Mouse (Mus musculus): Measurements from ENCODE around the gene Gm10570.
A peak's percentile ranks its signal among the peaks of the same experiment; 100 is the strongest.

The Gm10570 gene

DNA sequence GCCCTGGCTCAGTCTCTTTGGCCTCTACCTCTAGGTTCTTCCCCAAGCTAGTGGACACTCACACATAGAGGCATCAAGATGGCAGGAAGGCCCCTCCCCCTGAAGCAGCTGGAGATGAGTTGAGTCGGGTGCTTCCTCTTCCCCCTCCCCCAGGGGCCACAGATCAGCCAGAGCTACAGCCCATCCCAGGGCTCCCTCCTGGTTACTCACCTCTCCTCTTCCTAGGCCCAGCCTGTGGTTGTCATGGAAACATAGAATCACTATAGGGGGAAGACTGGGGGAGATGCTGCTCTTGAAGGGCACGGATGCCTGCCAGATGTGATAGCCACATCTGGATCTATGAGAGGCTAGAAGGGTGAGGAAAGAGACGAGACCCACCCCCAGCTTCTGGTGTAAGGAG, 3.7 kb downstream of the Gm10570 start:
- no peak for DNase-seq

DNA sequence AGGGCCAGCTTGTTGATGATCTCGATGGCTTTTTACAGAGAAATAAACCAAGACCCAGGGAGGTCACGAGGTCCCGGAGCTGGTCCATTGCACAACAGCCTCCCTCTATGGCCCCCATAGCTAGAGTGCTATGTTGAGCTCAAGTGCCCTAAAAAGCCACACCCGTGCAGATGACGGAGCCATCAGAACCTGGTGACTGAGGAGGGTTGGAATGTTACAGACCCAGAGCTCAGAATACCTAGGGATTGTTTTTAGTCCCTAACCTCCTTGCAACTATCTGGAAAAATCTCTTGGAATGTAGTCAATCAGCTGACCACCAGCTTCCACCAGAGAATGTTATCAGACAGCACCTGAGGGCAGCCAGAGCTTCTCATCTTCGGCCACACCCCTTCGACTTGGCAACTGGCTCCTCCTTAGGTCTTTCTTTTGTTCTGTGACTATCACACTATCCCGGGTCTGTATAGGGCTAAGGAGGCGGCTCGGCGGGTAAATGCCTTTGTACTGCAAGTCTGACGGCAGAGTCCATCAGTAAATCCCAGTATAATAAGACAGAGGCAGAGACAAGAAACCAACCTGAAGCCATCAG, 6.1 kb downstream of the Gm10570 start:
- DNase-seq: no peak

DNA sequence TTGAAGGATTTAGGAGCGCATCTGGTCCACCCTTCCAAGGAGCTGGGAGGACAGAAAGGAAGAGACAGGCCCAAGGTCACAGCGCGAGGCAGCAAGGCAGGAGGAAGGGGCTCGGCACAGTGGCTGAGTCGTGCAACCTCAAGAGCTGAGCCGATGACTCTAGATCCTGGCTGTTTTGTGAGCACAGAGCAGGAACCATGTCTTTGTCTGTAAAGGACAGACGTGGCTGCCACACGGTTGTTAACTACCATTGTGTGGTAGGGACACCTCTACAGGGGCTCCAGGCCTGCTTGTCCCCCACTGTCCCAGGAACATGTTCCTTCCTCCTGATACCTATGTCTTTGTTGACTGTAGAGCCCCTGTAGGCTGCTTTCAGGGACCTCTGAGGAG, 8.8 kb downstream of the Gm10570 start:
- DNase-seq: no peak

DNA sequence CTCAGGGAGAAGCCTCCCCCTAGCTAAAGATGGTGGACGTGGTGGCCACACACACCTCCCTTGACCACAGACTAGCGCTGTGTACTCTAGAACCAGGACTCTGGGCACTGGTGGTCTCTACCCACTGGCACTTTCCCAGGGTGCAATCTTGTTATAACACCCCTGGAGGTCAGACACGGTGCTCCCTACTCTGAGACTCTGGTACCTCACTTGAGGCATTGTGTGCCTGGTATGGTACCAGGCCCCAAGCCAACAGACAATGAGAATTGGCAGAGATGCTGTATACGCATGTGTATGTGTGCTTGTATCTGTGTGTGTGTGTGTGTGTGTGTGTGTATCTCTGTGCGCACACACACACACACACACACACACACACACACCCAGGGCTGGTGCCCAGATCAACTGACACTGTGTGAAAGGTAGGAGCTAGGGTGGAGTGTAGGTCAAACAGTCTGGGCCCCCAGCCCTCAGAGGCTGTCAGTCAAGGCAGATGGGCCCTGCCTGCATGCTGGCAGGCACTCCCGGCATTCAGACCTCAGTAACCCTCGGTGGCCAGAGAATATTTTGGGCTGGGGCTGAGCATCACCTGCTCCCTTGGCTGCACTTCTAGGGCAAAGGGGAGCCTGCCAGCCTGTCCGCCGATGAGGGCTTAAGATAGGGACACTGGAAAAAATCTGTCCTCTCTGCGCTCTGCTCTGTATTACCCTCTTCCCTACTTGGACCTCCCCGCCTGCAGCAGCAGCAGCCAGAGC, 9.4 kb downstream of the Gm10570 start:
- no peak for DNase-seq

DNA sequence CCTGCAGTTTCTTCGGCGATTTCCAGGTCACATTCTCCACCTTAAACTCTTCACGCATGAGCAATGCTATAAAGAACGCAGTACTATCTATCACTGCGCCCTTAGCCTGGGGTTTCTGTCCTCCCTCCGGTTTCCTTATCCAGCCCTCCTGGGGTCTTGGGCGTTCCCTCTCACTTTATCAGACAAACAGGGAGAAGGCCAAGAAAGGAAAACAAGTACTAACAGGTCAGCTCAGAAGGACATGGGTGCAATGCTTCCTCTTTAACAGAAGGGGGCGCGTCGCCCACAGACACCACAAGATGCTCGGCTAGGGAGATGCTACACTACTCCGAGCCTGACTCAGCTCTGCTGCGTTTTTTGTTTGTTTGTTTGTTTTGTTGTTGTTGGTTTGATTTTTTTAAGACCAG, 11.3 kb downstream of the Gm10570 start:
- DNase-seq: no peak

DNA sequence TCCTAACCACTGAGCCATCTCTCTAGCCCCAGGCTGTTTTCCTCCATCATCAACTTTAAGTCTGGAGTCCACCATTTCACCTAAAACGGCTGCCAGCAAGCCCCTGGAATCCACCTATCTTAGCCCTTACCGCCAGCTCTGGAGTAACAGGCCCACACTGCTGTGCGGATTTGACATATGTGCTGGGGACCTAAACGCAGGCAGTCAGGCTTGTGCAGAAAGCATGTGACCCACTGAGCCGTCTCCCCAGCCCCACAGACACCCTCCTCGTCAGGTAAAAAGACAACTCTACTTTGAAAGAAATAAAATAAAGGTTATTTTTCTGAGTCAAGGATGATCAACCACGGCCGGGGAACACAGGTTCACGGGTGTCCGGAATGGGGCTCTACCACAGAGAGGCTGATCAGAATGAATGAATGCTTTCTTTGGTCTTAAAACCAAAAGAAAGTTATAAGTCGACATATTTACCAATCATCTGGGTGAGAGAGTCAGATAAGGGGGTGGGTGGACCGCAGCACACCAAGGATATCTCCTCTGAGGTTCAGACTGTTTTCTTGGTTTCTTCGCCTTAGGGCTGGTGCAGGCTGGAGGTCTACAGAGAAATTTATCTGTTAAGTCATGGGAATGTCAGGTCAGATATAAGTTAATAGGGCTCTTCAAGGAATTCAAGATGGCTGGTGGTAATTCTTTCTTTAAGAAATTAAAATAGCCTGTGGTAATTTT, 12.1 kb downstream of the Gm10570 start:
- no peak for DNase-seq

DNA sequence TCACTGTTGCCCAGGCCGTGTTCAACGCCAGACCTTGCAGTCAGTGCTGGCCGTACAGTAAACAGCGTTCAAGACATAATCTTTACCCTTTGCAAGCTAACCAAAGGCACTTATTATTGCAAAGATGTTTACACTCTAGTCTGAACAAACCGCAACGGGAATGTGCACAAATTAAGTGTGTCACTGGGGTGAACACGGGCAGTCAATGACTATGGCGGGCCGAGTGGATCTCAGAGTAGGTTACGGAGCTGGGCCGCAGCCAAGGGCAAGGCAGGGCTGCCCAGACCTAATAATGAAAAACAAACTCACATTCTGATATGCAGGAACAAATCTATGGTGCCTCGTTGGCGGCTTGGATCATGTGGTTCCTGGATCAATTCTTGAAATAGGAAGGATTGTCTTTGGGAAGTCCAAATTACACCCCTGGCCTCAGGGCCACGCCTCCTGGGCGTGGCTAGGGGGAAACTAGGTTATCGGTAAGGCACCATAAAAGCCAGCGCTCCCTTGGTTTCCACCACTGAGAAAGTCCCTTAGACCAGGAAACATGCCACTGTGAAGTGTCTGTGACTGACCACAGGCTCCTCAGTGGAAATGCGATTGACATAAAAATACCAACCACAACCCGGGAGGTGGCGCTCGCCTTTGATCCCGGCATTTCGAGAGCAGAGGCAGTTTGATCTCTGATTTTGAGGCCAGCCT, 13.3 kb downstream of the Gm10570 start:
- no peak for DNase-seq

DNA sequence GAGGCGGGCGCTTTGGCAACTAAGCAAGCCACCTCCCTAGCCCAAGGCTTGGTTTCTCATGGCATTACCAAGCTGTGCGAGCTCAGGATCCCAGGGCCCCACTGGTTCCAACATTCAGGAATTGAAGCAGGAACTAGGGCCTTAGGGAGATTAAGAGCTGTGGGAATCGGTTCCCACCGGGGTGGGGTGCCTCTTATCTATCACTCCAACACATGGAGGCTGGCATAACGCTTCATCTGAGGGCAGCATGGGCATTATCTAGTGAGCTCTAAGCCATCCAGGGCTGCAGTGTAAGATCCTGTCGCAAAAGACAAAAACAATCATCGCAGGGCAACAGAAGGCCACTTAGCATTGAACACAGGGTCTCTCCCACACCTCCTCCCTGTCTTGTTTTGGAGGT, 14.0 kb downstream of the Gm10570 start:
- DNase-seq: no peak

DNA sequence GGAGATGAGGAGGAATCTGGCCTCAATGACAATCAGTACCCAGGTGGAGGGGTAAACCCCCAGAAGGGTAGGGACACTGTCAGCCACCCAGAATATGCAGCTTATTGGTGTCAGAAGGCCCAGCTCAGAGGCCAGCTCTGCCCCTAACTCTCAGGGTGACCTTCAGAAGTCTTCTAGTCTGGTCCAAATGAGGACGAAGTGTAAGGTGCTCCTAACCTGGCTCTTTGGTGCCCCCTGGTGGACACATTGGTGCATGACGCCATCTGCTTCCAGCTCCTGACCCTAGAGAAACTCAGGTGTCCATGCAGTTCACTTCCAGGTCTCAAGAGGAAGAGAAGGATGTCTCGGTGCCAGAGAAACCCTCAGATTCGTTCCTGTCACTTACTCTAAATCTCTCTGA, 16.2 kb downstream of the Gm10570 start:
- DNase-seq: peak; percentile 87

DNA sequence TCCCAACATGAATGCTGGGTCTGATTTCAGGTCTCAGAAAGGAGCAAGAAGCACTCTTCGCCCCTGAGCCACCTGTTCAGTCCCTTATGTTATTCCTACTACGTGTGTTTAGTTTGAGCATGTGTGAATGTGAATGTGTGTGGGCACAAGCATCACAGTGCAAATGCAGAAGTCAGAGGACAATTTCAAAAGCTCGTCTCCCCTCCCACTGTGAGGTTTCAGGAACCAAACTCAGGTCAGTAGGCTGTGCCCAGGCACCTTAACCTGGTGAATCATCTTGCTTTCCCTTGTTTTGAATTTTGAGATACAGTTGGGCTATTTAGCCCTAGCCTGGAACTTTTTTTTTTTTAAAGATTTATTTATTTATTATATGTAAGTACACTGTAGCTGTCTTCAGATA, 18.6 kb downstream of the Gm10570 start:
- no peak for DNase-seq

DNA sequence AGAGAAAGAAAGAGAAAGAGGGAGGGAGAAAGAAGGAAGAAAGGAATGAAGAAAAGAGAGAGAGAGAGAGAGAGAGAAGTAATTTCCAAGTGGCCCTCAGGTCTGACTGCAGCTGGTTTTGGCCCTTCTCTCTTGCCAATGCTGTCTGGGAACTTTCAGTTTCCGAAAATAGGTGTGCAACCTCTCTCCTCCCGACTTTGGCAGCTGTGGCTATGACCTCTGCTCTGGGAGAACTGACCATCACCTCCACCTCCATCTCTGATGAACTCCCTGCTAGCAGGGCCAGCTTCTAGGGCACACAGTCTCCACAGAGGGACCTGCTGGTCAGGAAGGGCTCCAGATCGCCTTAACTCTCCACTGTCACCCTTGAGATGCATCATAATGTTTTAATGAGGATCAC, 21.9 kb downstream of the Gm10570 start:
- DNase-seq: no peak

DNA sequence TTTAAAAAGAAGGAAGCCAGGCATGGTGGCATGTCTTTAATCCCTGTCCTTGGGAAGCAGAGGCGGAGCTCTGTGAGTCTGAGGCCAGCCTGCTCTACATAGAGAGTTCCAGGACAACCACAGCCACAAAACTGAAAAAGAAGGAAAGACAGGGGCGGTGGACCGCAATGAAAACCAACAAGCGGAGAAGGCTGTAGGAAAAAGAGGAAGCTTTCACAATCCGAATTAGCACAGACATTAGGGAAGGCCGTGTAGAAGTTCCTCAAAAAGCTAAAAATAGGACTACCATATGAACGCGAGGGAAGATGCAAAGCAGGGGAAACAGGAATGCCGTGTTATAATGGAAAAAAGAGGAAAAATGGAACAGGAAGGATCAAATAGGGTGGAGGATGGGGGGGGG, 24.6 kb downstream of the Gm10570 start:
- DNase-seq: no peak

DNA sequence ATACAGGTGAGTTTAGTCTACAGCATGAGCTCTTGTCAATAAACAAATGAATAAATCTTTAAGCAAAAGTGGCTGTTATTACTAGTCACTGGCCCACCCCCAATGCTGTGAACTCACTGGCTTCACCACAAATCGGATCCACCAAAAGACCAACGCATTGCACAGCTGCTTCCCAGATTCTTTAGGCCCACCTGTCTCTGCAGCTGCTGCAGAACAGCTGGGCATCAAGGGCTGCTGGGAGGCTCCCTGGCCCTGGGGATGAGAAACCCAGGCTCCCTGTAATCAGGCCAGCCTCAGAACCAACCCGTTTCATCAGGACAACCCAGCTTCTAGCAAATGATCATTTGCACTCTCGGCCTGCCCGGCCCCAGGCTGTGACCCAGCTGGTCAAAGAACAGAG, 25.6 kb downstream of the Gm10570 start:
- no peak for DNase-seq

DNA sequence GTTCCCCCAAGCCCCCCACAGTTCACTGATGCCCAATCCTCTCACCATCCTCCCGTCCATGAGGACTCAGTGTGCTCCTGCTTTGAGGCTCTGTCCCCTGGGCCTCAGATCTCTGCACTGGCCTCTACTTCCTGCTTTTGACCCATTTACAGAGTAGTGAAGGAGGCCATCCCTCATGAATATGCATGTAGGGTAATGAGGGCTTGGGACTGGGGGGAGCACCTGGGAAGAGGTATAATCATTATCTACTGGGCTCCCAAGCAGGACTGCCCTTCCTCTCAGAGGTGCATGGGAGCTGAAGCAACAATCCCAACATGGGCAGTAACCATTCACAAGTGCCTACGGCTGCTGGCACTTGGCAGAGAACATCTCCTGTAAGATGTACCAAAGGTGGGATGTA, 29.4 kb downstream of the Gm10570 start, which contains the start of gene Serinc2:
Gene Serinc2 (minus strand): TSS at position 101 of the 400 bp plus-strand sequence.
- DNase-seq: no peak

DNA sequence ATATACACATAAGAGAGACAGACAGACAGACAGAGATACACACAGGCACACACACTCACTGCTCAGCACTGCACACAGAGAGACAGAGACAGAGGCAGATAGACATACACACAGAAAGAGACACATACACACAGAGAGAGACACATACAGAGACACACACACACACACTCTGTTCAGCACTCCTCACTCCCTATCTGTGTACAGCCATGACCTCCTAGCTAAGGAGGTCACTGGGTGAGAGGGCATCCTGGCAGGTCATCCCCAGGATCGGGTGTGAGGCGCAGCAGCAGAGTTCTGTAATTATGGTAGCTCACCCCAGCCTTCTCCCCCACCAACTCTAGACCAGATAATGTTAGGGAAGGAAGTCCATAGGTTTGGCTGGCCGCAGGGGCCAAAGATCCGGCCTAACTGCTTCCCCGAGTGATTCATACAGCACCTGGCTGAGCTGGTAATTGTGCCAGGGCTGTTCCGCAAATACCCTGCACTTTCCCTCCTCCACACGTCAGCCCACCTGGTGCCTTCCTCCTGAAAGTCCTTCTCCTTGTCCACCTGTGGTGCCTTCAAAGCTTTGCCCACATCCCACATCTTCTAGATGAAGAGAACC, 31.8 kb downstream of the Gm10570 start:
- DNase-seq: no peak

DNA sequence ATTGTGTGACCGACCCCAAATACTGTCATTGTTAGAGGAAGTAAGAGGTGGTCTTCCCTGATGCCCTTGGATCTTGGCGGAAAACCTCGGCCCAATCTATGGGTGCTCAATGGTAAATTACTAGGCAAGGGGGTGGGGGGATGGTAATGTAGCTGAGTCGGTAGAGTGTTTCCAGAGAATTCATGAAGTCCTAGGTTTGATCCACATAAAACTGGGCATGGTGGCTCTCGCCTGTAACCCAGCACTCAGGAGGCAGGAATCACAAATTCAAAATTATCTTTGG, 32.7 kb downstream of the Gm10570 start:
- DNase-seq: no peak

DNA sequence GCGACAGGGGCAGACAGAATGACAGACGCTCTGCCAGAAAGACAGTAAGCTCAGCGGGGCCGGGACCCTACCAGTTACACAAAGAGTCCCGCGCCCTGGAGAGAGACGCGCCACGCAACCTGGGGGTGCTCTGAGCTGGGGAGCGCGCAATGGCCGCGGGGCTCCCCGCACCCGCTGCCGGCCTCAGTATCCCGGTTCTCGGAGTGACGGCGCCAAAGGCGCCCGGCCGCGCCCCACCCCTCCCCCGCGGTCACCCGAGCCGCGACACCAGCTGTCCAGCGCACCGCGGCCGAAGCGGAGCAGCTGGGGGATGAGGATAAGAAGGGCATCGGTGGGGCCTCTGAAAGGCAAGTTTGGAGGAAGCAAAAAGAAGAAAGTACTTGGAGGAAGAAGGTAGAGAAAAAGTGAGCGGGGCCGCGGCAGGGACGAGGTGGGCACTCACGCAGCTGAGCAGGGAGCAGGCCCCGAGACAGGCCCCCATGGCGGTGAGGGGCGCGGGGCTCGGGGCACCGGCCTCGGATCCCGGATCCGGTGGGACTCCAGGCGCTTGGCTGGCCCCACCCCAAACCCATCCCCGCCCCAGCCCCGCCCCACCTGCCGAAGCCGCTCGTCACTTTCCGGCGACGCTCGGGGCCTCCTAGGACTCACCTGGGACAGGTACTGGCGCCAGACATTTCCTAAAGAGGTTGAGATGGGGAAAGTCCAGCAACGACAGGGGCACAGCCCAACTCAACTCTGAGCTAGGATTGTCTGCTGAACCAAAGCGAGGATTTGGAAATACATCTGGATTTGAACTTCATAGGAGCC, 33.3 kb downstream of the Gm10570 start:
- DNase-seq: peak; percentile 57

DNA sequence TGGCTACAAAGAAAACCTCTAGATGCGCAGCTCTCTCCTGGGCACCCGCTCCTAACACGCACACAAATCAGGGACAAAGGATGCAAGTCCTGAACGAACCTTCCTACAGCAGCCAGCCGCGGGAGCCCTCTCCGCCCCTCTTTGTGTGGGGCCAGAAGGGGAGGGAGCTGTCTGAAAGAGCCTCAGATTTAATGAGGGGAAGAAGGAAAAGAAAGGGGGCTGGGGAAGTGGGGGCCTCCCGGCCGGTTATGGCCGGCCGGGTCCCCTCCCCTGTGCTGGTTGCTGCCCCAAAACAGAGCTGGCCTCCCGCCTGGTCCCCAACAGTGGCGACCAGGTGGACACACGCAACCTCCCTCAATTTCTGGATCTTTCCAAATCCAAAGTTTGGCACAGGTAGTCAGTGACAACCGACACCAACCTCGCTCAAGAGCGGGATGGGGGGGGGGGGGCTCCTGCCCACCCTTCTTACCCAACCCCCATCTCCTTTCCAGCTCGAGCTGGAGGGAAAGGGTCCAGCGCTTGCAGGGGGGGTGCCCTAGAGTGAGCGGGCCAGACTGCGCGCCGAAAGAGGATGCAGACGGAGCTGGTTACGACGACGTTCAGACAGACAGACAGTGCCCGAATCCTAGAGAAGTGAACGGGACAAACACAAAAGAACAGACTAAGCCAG, 34.0 kb downstream of the Gm10570 start:
- DNase-seq: no peak

DNA sequence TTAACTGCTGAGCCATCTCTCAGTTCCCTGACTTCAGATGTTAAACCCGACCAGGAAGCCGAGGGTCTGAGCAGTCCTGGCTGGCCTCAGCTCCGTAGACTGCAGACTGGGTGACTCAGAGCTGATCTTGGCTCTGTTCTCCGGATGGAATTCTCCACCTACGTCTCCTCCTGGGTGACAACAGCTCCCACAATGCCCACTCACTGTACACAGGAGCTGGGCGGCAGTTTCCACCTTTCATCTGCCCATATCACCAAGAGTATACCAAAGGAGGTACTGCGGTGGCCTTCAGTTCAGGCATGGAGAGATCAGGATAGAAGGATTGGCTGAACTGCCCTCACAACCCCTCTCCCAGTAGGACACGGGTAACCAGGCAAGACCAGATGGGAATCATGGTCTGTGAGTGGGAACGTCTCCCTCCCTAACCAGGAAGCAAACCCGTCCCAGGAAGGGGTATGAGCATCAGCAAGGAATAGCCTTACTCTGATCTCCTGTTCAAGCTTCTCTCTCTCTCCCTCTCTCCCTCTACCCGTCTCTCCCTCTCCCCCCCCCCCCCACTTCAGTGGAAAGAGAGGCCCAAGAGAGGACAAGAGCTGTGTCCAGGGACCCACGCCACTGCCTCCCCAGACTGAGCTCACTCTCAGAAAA, 34.7 kb downstream of the Gm10570 start:
- no peak for DNase-seq

DNA sequence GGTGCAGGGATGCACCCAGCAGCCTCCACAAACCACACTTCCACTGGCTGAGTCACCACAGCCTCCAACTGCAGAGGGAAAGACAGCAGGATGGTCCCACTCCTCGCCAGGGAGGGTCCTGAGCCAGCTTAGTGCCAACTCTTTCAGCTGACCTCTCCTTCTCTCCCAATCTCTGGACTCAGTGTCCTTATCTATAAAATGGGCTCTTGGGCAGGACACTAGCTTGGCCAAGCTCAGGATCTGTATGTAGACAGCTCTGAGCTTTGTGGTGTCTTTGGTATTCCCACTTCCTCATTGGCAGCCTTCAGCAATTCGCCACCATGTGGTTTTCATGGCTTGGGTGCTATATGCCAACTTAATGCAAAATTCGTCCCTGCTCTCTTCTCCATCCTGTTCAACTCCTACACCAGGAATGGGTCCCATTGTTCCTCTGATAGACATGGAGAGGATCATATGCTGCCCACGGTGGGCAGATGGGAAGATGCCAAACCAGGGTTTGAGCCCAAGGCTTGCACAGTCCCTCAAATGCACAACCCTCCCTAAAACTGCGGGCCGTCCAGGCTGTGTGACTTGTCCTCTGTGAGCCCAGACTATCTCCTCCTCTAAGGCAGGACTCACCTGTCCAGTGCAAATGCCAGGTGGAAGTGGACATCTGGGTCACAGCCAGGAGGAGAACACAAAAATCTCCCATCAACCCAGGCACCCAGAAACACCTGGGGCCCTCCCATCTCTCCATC, 37.7 kb downstream of the Gm10570 start:
- no peak for DNase-seq

DNA sequence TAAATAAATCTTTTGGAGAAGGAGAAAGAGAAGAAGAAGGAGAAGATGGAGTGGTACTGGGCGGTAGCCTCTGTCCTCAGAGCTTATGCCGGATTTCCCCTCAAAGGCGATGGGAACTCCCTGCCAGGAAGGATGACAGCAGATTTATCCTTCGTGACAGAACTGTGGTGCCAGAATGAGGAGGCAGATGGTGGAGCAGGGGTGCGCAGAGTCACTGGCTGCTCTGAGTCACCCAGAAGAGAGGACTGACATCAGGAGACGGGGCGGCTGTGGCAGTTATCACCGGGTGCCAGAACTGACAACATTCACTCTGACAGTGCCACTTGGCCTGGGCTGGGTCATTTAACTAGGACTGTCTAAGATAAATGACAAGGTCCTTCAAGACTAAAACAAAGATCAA, 38.4 kb downstream of the Gm10570 start:
- DNase-seq: no peak
